Mouse (Mus musculus) MEL-GATA-1-ER (cell line): ENCODE measurements around the gene Rapgef1.

Experiments used
- DNase-seq: peaks from one replicate; pipeline ENCODE4 v3.0.0-alpha.2; 2012; ENCODE audit warnings: low read depth; ENCODE audit errors: extremely low read depth

Rapgef1 gene

GRCm38 (mm10) chr2:29643418-29643817, 23.9 kb downstream of the Rapgef1 start:
- no peak for DNase-seq

GRCm38 (mm10) chr2:29645071-29645628, 25.6 kb downstream of the Rapgef1 start:
- no peak for DNase-seq

DNA sequence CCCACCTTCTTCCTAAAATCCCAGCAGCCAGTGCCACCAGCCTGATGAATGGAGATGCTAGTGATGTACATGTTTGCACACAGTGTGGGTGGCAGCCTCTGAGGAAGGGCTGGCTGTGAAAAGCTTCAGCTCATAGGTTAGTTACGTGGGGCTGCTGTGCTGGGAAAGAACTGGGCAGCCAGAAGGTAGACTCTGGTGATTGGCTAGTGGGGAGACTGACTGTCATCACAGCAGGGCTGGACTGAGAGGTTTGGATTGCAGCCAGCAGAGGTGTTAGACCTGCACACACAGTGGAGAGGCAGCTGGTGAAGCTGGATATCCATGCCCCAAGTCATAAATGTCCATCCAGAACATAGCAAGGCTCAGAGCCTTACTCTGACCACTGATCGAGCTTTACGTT, 27.1 kb downstream of the Rapgef1 start:
- no peak for DNase-seq

DNA sequence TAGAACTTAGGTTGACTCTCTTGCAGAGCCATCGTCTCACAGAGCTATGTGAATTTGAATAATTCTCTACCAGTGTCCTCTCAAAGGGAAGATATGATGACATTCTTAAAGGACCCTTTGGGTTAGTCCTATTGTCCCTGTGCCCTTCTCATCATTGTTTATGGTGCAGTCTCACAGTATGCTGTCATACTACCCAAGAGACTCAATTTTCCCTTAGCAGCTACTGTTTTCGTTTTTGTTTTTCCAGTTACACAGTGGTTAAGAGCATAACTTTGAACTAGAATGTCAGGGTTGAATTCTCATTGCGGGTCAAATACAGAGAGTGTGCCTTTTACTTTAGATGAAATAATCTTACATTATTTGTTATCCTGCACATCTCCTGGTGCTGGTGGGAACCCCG, 27.6 kb downstream of the Rapgef1 start:
- DNase-seq: no peak

DNA sequence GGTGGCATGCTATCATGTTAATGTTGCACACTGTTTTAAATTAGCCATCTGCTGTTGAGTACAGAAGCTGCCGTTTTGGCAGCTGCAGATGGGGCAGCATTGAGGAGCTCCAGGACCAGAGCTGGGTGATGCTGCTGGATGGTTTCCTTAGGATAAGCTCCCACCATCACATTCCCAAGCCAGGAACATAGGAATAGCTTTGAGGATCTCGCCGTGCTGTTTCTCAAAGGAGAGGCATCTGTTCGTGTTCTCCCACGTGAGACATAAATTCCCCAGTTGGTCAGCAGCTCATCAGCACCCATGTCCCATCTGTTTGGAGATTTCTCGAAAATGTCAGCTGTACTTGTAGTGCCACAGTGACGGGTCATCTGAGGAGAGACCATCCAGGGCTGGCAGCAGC, 28.3 kb downstream of the Rapgef1 start:
- no peak for DNase-seq

DNA sequence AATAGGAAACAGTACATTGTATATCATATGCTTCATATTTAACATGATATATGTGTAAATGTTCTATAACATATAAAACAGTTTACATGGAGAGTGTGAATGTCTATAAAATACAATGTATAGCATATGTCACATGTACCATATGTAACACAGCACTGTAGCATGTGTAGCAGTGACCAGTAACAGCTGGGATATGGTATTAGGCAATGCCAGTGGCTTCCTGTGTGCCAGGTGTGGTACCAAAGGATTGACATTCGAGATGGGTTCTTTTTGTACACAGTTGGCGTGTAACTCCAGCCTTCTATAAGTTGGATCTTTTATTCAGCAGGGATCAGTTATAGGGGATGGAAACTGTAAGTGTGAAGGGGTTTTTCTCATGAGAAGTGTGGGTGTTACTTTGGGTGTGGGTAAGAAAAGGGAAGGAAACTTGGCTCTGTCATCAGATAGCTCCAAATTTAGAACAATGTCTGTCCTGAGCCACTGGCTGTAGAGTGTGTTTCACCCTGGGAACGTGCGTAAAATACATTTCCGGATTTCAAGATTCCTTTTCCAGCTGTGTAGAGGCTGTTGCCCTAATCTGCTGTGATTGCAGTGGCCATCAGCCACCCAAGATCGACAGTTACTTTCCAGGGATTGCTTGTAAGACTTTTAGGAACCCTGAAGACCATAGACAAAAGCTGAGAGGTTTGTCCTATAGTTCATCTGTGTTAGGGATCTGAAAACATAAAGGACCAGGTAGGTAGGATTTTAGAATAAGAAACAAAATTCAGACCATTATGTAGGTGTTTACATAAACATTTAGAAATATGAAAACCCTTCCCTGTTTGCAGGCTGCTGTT, 29.7 kb downstream of the Rapgef1 start:
- no peak for DNase-seq

GRCm38 (mm10) chr2:29649795-29650457, 30.4 kb downstream of the Rapgef1 start:
- DNase-seq: no peak

DNA sequence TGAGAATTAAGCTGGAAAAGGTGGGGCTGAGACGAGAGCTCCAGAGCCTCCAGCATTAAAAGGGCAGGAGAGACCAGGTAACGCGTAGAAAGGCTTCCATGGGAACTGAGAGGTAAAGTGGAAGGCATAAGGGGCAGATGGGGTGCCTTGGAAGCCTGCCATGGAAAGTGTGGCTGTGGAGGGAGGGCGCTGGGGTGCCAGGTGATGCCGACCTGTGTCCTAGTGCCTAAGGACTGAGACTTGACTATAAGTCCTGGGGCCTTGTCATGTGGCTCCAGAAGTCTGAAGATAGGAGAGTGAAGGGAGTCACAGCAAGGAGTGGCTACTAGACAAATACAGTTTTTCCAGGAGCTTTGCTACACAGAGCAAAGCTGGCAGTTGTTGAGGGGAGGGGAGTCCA, 32.4 kb downstream of the Rapgef1 start:
- DNase-seq: no peak

DNA sequence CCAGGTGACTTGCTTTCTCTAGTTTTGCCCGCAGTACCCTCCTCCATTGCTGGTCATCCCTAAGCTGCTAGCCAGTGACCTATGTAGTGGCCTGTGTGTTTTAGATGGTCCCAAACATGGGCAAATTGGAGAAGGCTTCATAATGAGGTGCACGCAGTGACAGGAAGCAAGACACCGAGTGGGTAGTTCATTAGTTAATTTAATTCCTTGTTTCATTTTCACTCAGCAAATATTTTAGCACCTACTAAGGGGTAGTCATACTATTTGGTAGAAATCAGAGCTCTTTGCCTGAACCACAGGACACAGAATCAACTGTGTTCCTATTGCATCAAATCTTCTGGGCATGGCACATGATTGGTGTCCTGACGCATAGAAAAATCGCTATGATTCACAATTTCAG, 35.9 kb downstream of the Rapgef1 start:
- no peak for DNase-seq

DNA sequence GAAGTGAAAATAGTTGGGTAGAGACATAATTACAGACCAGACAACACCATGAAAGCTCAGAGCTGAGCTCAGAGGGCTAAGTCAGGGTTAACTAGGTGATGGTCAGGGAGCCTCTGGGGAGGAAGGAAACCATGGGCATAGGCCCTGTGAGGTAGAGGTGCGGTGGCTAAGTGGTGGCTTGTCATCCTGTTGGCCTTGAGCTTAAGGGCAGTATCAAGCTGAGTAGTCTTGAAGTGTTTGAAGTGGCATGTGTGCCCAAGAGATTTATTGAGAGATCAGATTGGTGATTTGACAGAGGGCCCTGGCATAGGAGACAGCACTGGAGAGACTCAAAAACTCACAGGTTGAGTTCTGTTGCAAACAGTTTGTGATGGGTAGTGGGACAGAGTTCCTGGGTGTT, 36.6 kb downstream of the Rapgef1 start:
- DNase-seq: no peak

GRCm38 (mm10) chr2:29657089-29657488, 37.6 kb downstream of the Rapgef1 start:
- no peak for DNase-seq

DNA sequence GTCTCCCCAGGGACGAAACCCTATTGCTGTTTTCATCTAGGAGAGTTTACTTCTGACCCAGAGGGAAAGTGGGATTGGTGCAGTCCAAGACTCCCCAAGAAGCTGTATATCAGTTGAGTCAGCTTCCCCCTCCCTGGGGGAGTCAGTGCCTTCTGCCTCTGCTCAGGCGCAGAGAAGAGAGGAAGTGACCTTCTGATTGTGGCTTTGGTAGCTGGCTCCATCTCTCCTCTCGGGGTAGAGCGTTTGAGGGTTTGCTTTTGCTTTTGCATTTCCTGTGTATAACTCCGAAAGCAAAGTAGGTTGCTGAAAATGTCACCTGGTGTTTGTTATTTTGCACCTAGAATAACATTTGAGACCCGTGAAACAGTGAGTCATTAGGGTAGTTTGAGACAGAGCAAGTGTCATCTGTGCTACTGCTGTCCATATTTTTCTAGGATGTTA, 42.3 kb downstream of the Rapgef1 start:
- no peak for DNase-seq

- no peak for DNase-seq
Observed at GRCm38 (mm10) chr2:29663260-29663877, 43.8 kb downstream of the Rapgef1 start.

DNA sequence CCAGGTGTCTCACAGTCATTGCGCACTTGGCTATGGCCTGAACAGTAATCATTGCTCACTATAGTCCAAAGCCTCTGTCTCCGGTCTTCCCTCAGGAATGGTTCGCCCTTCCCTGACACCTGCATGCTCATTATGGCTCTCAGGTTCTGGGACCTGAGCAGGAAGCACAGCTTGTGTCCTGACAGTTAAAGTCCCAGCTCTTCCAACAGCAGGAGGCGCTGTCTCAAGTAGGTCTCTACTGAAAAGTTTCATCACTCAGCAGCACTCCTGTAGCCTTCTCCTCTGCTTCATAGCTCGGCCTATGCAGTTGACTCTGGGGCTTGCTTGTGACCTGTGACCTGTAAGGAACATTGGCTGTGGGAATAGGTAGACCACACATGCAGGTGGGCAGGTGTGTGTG, 45.9 kb downstream of the Rapgef1 start:
- no peak for DNase-seq

DNA sequence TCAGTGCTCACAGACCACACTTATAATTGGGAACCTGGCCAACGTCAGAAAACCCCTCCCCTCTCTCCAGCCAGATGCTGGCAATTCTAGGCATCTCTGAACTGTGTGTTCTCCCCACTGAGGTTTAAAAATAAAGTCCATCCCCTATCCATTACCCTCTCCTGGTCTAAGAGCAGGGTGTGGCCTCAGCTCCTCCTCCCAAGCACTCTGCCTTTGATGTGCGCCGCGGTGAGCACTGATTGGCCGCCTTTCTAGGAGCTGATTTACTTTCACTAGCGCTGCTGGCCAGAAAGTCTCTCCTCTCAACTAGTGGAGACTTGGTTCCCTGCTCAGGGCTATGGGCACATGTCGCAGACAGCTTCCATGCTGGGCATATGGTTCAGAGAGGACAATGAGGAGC, 47.1 kb downstream of the Rapgef1 start:
- DNase-seq: no peak

DNA sequence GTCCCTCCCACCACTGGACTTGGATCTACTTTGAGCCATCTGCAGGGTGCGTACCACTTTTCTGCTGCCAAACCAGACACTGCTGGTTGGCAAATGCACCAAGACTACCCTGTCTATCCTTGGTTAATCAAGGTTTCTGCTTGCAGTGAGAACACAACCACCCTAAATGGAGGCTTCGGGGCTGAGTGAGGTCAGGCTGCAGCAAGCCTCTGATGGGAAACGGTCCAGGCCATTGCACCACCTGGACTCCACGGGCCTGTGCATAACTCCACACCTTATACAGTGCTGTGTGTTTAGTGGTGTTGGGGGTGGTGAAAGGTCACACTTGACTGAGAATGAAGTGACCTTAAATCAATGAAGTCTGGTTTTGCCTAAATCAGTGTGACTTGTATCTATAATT, 47.6 kb downstream of the Rapgef1 start:
- DNase-seq: no peak

GRCm38 (mm10) chr2:29668011-29668691, 48.6 kb downstream of the Rapgef1 start:
- DNase-seq: no peak

- no peak for DNase-seq
Observed at GRCm38 (mm10) chr2:29668963-29669362, 49.4 kb downstream of the Rapgef1 start.

- no peak for DNase-seq
Observed at GRCm38 (mm10) chr2:29669711-29670110, 50.2 kb downstream of the Rapgef1 start.

GRCm38 (mm10) chr2:29670231-29670991, 50.9 kb downstream of the Rapgef1 start:
- peak; percentile 59 for DNase-seq

- no peak for DNase-seq
Observed at GRCm38 (mm10) chr2:29671374-29671773, 51.9 kb downstream of the Rapgef1 start.
